Mouse (Mus musculus) ES-Bruce4 (cell line): Measurements from ENCODE around the gene Cilp2. TPM values are rescaled to one million over a fixed set of nuclear protein-coding genes. Genes with fewer than 3 reads are reported as not detected.
A peak's percentile ranks its signal among the peaks of the same experiment; 100 is the strongest.

Source experiments
- H3K27ac ChIP-seq: 2 replicates; pipeline ENCODE4 v1.5.1; 2012; ENCODE audit warnings: low read length, inconsistent platforms; ENCODE audit not compliant: insufficient read depth
- H3K27me3 ChIP-seq: 2 replicates; pipeline ENCODE4 v1.6.1; 2012; ENCODE audit warnings: mild to moderate bottlenecking, low read length, inconsistent platforms; ENCODE audit not compliant: control insufficient read depth, poor library complexity, insufficient read depth, severe bottlenecking
- H3K36me3 ChIP-seq: 2 replicates; pipeline ENCODE4 v1.6.1; 2012; ENCODE audit warnings: inconsistent platforms, mild to moderate bottlenecking, low read length, moderate library complexity; ENCODE audit not compliant: control insufficient read depth, poor library complexity, insufficient read depth, severe bottlenecking
- H3K4me1 ChIP-seq: one replicate; pipeline ENCODE4 v1.8.1; 2011; ENCODE audit warnings: low read length; ENCODE audit not compliant: control insufficient read depth, insufficient read depth
- H3K4me3 ChIP-seq: 2 replicates; pipeline ENCODE4 v1.5.1; 2011; ENCODE audit warnings: low read depth, mild to moderate bottlenecking, low read length
- H3K9ac ChIP-seq: 2 replicates; pipeline ENCODE4 v1.6.1; 2012; ENCODE audit warnings: low read depth, mild to moderate bottlenecking, inconsistent platforms; ENCODE audit not compliant: poor library complexity, severe bottlenecking
- H3K9me3 ChIP-seq: replicated peaks from 2 replicates; pipeline ENCODE4 v1.6.1; 2012; ENCODE audit warnings: mild to moderate bottlenecking, low read length, inconsistent platforms; ENCODE audit not compliant: control insufficient read depth, poor library complexity, insufficient read depth, severe bottlenecking
- CTCF ChIP-seq: IDR thresholded peaks from one replicate; pipeline ENCODE4 v1.8.1; 2011; ENCODE audit warnings: low read depth, low read length
- EP300 ChIP-seq: IDR thresholded peaks from 2 replicates; pipeline ENCODE4 v1.6.1; 2011; ENCODE audit warnings: low read depth, low read length; ENCODE audit not compliant: insufficient read depth
- POLR2A ChIP-seq: IDR thresholded peaks from one replicate; pipeline ENCODE4 v1.8.1; 2011; ENCODE audit warnings: low read length; ENCODE audit not compliant: insufficient read depth
- polyA plus RNA-seq: library from polyadenylated mRNA; stranded (reverse); fragments of >200 nt; gene quantifications from 2 replicates; pipeline ENCODE4 v1.2.4, GENCODE M21; 2011; ENCODE audit warnings: low read depth; ENCODE audit not compliant: missing spikeins, insufficient read depth, insufficient read length

Gene Cilp2
- polyA plus RNA-seq, 1 experiment, result 0.96 TPM

GRCm38 (mm10) chr8:69880841-69881240 lies 6.6 kb downstream of the Cilp2 start:
- peak overlapping the region; percentile 54 for H3K4me3 ChIP-seq

GRCm38 (mm10) chr8:69879678-69880077 lies 7.8 kb downstream of the Cilp2 start:
- TF ChIP-seq CTCF (no peak), POLR2A (no peak), EP300 (no peak)

More at GRCm38 (mm10) chr8:69880841-69881240, 6.6 kb downstream of the Cilp2 start:
- H3K4me1 ChIP-seq, result no peaks in the 10 kb centered on the region
- TF ChIP-seq POLR2A, result no peak
- TF ChIP-seq EP300, result no peak
- no peak for TF ChIP-seq CTCF
- peak overlapping the region; percentile 39 for H3K9ac ChIP-seq
- H3K27ac ChIP-seq, result no peak overlapping the region
- H3K9me3 ChIP-seq, result no peaks in the 10 kb centered on the region
- H3K36me3 ChIP-seq, result no peaks in the 10 kb centered on the region
- H3K27me3 ChIP-seq, result peaks cover 15% of the 10 kb centered on the region

GRCm38 (mm10) chr8:69877992-69878391 lies 9.5 kb downstream of the Cilp2 start:
- TF ChIP-seq POLR2A (no peak), CTCF (no peak), EP300 (no peak)
- H3K9ac ChIP-seq, result no peak overlapping the region
- H3K27me3 ChIP-seq, result peaks cover 15% of the 10 kb centered on the region
- no peaks in the 10 kb centered on the region for H3K4me1 ChIP-seq
- H3K27ac ChIP-seq, result no peak overlapping the region
- no peak overlapping the region for H3K4me3 ChIP-seq
- no peaks in the 10 kb centered on the region for H3K9me3 ChIP-seq
- no peaks in the 10 kb centered on the region for H3K36me3 ChIP-seq

More at GRCm38 (mm10) chr8:69879678-69880077, 7.8 kb downstream of the Cilp2 start:
- Histone ChIP-seq H3K9me3 (no peaks in the 10 kb centered on the region), H3K27me3 (peaks cover 15% of the 10 kb centered on the region), H3K9ac (no peak overlapping the region), H3K4me1 (no peaks in the 10 kb centered on the region), H3K36me3 (no peaks in the 10 kb centered on the region), H3K27ac (no peak overlapping the region), H3K4me3 (no peak overlapping the region)

GRCm38 (mm10) chr8:69877396-69877795 lies 10.1 kb downstream of the Cilp2 start:
- Histone ChIP-seq H3K4me1 (no peaks in the 10 kb centered on the region), H3K27me3 (peaks cover 15% of the 10 kb centered on the region)
- no peak for TF ChIP-seq CTCF
- no peak for TF ChIP-seq POLR2A
- no peak for TF ChIP-seq EP300

GRCm38 (mm10) chr8:69876967-69877366 lies 10.5 kb downstream of the Cilp2 start:
- Histone ChIP-seq H3K9ac (no peak overlapping the region), H3K27me3 (peaks cover 13% of the 10 kb centered on the region), H3K9me3 (no peaks in the 10 kb centered on the region), H3K4me1 (no peaks in the 10 kb centered on the region), H3K27ac (no peak overlapping the region), H3K4me3 (no peak overlapping the region), H3K36me3 (no peaks in the 10 kb centered on the region)
- TF ChIP-seq POLR2A (no peak), CTCF (no peak), EP300 (no peak)

More at GRCm38 (mm10) chr8:69877396-69877795, 10.1 kb downstream of the Cilp2 start:
- Histone ChIP-seq H3K9me3 (no peaks in the 10 kb centered on the region), H3K9ac (no peak overlapping the region), H3K4me3 (no peak overlapping the region), H3K36me3 (no peaks in the 10 kb centered on the region), H3K27ac (no peak overlapping the region)

- H3K27ac ChIP-seq, result no peak overlapping the region
- TF ChIP-seq CTCF (no peak), EP300 (no peak), POLR2A (no peak)
- H3K9me3 ChIP-seq, result no peaks in the 10 kb centered on the region
- H3K4me1 ChIP-seq, result no peaks in the 10 kb centered on the region
- H3K27me3 ChIP-seq, result 0 out of 2 replicates have a peak, but pooled peaks cover 5% of the 10 kb centered on the region
- H3K9ac ChIP-seq, result no peak overlapping the region
- H3K4me3 ChIP-seq, result no peak overlapping the region
- H3K36me3 ChIP-seq, result no peaks in the 10 kb centered on the region
Measured at GRCm38 (mm10) chr8:69876097-69876496, 11.4 kb downstream of the Cilp2 start.
